Mouse (Mus musculus): Measurements from ENCODE around the gene Grid2. TPM values are rescaled to one million over a fixed set of nuclear protein-coding genes. Genes with fewer than 3 reads are reported as not detected.

Gene Grid2
- polyA plus RNA-seq, 1 experiment from 2014 or later: 0.38 TPM

DNA sequence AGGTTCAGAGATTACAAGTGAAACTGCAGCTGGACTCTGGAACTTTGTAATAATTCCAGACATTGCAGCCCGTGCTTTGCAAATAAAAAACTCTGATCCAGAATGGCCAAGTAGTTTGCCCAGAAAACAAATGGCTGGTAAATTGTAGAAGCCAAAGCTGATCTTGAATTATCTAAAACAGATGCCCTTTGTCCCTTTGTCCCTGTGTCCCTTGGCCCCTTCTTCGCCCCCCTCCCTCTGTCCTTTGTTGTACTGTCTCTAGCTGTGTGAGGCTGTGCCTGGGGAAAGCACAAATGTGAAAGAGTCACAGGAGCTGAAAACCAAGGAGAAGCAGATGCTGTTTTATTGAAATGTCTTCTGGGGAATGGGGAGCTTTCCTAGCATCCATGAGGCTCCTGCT lies 1341.2 kb downstream of the Grid2 start:
- no peak for ATAC-seq (ENCODE audit: low FRiP score, low TSS enrichment)
- Histone ChIP-seq H3K9me3 (ENCODE audit: control insufficient read depth, low read length) (no peaks in the 10 kb centered on the region), H3K36me3 (ENCODE audit: control insufficient read depth, insufficient read depth, low read length) (no peaks in the 10 kb centered on the region), H3K4me3 (ENCODE audit: low read depth, low read length) (no peak overlapping the region), H3K4me1 (replicated peaks; ENCODE audit: control insufficient read depth, insufficient read depth) (no peaks in the 10 kb centered on the region), H3K27ac (replicated peaks) (no peak overlapping the region), H3K4me2 (replicated peaks; ENCODE audit: low read depth) (no peak overlapping the region), H3K27me3 (ENCODE audit: control insufficient read depth, insufficient read depth, low read length) (no peaks in the 10 kb centered on the region), H3K9ac (ENCODE audit: low read length) (no peak overlapping the region)
- WGBS: 65% methylated on average over 2 of the region's 2 CpGs
- no peak for DNase-seq (ENCODE audit: low spot score)
- no peak for TF ChIP-seq EP300 (optimal IDR thresholded peaks at IDR 0.05)
- no peak for TF ChIP-seq CTCF (IDR thresholded peaks at IDR 0.05; ENCODE audit: low read depth)

DNA sequence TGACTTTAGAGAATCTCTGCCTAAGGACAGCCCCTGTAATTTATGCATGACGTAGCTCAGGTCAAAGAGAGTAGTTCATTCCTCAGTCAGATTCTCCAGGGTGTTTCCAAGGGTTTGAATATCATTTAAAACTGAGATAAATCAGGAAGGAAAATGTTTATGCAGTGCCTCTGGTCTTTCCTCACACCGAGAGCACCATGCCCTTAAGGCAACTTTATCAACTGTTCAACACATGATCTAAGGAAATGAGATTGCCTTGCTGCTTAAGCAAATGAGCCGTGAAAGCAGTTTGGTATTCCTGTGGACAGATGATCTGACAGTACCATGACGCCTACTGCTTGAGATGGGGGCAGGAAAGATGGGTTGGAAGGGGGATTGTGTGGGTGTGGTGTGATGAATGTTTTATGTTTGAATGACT lies 1342.5 kb downstream of the Grid2 start:
- H3K27me3 ChIP-seq (ENCODE audit: control insufficient read depth, insufficient read depth, low read length): no peaks in the 10 kb centered on the region
- H3K9ac ChIP-seq (ENCODE audit: low read length): no peak overlapping the region
- no peaks in the 10 kb centered on the region for H3K36me3 ChIP-seq (ENCODE audit: control insufficient read depth, insufficient read depth, low read length)
- 25% methylated on average over 4 of the region's 4 CpGs for WGBS
- H3K9me3 ChIP-seq (ENCODE audit: control insufficient read depth, low read length): no peaks in the 10 kb centered on the region
- H3K4me3 ChIP-seq (ENCODE audit: low read depth, low read length): no peak overlapping the region
- ATAC-seq (ENCODE audit: low FRiP score, low TSS enrichment) (no peak), DNase-seq (ENCODE audit: low spot score) (no peak)
- TF ChIP-seq CTCF (IDR thresholded peaks at IDR 0.05; ENCODE audit: low read depth) (no peak), EP300 (optimal IDR thresholded peaks at IDR 0.05) (no peak)
- no peaks in the 10 kb centered on the region for H3K4me1 ChIP-seq (replicated peaks; ENCODE audit: control insufficient read depth, insufficient read depth)
- H3K27ac ChIP-seq (replicated peaks): no peak overlapping the region
- no peak overlapping the region for H3K4me2 ChIP-seq (replicated peaks; ENCODE audit: low read depth)

DNA sequence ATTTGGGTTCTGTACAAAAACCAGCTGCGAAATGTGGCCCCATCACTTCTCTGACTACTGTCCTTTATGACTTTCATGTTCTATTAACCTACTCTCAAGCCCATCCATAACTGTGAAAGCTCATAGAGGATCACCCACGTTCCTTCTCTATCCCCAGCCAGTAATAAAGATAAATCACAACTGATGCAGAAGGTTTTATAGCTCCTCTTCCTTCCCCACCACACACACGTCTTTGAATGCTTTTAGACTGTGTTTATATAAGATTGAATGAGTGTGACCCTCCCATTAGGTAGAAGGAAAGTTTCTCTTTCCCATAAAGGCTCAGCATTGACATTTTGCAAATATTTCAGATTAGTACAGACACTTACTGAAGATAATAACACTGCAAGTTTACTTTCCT lies 1350.1 kb downstream of the Grid2 start:
- Histone ChIP-seq H3K27me3 (ENCODE audit: control insufficient read depth, insufficient read depth, low read length) (no peaks in the 10 kb centered on the region), H3K4me3 (ENCODE audit: low read depth, low read length) (no peak overlapping the region), H3K9me3 (ENCODE audit: control insufficient read depth, low read length) (no peaks in the 10 kb centered on the region), H3K36me3 (ENCODE audit: control insufficient read depth, insufficient read depth, low read length) (no peaks in the 10 kb centered on the region), H3K4me1 (replicated peaks; ENCODE audit: control insufficient read depth, insufficient read depth) (no peaks in the 10 kb centered on the region), H3K27ac (replicated peaks) (no peak overlapping the region), H3K9ac (ENCODE audit: low read length) (no peak overlapping the region), H3K4me2 (replicated peaks; ENCODE audit: low read depth) (no peak overlapping the region)
- TF ChIP-seq EP300 (optimal IDR thresholded peaks at IDR 0.05): no peak
- no peak for TF ChIP-seq CTCF (IDR thresholded peaks at IDR 0.05; ENCODE audit: low read depth)
- DNase-seq (ENCODE audit: low spot score) (no peak), ATAC-seq (ENCODE audit: low FRiP score, low TSS enrichment) (no peak)
- 27% methylated on average over 3 of the region's 3 CpGs for WGBS

DNA sequence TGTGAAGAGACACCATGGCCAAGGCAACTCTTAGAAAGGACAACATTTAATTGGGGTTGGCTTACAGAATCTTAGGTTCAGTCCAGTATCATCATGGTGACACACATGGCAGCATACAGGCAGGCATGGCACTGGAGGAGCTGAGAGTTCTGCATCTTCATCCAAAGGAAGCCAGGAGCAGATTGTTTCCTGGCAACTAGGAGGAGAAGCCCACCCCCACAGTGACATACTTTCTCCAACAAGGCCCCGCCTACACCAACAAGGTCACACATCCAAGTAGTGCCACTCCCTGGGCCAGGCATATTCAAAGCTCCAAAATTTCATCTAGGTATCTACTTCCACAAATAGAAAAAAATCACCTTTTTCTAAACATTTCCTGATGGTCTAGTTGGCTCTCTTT lies 1351.4 kb downstream of the Grid2 start:
- H3K4me3 ChIP-seq (ENCODE audit: low read depth, low read length): no peak overlapping the region
- WGBS: 95% methylated on average over 1 of the region's 1 CpGs
- no peak overlapping the region for H3K9ac ChIP-seq (ENCODE audit: low read length)
- no peak overlapping the region for H3K27ac ChIP-seq (replicated peaks)
- no peaks in the 10 kb centered on the region for H3K36me3 ChIP-seq (ENCODE audit: control insufficient read depth, insufficient read depth, low read length)
- no peaks in the 10 kb centered on the region for H3K27me3 ChIP-seq (ENCODE audit: control insufficient read depth, insufficient read depth, low read length)
- H3K9me3 ChIP-seq (ENCODE audit: control insufficient read depth, low read length): no peaks in the 10 kb centered on the region
- TF ChIP-seq EP300 (optimal IDR thresholded peaks at IDR 0.05) (no peak), CTCF (IDR thresholded peaks at IDR 0.05; ENCODE audit: low read depth) (no peak)
- H3K4me1 ChIP-seq (replicated peaks; ENCODE audit: control insufficient read depth, insufficient read depth): no peaks in the 10 kb centered on the region
- DNase-seq (ENCODE audit: low spot score) (no peak), ATAC-seq (ENCODE audit: low FRiP score, low TSS enrichment) (no peak)
- H3K4me2 ChIP-seq (replicated peaks; ENCODE audit: low read depth): no peak overlapping the region

DNA sequence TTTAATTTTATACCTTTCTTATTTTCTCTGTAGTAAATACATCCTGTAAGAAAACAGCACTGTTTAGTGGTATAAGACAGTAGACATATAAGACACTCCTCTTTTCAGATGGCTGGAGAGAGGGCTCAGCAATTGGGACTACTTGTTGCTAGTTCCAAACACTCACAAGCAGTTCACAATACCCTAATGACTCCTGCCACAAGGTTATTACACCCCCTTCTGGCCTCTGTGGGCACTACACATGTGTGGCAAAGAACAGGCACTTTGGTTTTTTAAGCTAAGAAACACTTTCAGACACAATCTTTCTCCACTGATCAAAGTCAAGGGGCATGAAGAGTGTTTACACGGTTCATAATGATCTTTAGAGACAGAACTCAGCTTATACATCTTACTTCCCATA lies 1352.3 kb downstream of the Grid2 start:
- Histone ChIP-seq H3K9ac (ENCODE audit: low read length) (no peak overlapping the region), H3K27me3 (ENCODE audit: control insufficient read depth, insufficient read depth, low read length) (no peaks in the 10 kb centered on the region), H3K27ac (replicated peaks) (no peak overlapping the region), H3K9me3 (ENCODE audit: control insufficient read depth, low read length) (no peaks in the 10 kb centered on the region), H3K4me1 (replicated peaks; ENCODE audit: control insufficient read depth, insufficient read depth) (no peaks in the 10 kb centered on the region), H3K4me3 (ENCODE audit: low read depth, low read length) (no peak overlapping the region), H3K4me2 (replicated peaks; ENCODE audit: low read depth) (no peak overlapping the region), H3K36me3 (ENCODE audit: control insufficient read depth, insufficient read depth, low read length) (no peaks in the 10 kb centered on the region)
- ATAC-seq (ENCODE audit: low FRiP score, low TSS enrichment): no peak
- 6% methylated on average over 1 of the region's 1 CpGs for WGBS
- DNase-seq (ENCODE audit: low spot score): peak; percentile 21
- TF ChIP-seq EP300 (optimal IDR thresholded peaks at IDR 0.05) (no peak), CTCF (IDR thresholded peaks at IDR 0.05; ENCODE audit: low read depth) (peak; percentile 63)

DNA sequence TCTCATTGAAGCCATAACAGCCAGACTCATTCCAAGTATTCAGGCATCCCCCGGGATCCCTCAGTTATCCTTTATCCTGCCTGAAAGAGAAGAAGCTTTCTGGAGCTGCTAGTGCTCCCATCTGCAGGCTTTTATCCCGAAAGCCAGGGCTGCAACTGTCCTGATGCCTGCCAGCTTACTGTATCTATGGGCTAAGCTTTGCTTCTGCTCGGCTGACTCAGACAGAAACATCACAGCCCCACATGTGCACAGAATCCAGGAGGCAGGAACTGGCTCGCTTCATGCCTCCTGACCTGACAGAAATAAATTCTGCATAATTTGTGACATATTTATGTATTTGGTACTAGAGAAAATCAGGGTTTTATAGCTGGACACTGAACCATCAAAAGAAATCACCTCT lies 1361.2 kb downstream of the Grid2 start:
- Histone ChIP-seq H3K27ac (replicated peaks) (no peak overlapping the region), H3K4me2 (replicated peaks; ENCODE audit: low read depth) (no peak overlapping the region), H3K4me1 (replicated peaks; ENCODE audit: control insufficient read depth, insufficient read depth) (no peaks in the 10 kb centered on the region), H3K9me3 (ENCODE audit: control insufficient read depth, low read length) (no peaks in the 10 kb centered on the region), H3K27me3 (ENCODE audit: control insufficient read depth, insufficient read depth, low read length) (no peaks in the 10 kb centered on the region), H3K4me3 (ENCODE audit: low read depth, low read length) (no peak overlapping the region), H3K9ac (ENCODE audit: low read length) (no peak overlapping the region), H3K36me3 (ENCODE audit: control insufficient read depth, insufficient read depth, low read length) (no peaks in the 10 kb centered on the region)
- WGBS: 55% methylated on average over 4 of the region's 4 CpGs
- TF ChIP-seq CTCF (IDR thresholded peaks at IDR 0.05; ENCODE audit: low read depth): no peak
- TF ChIP-seq EP300 (optimal IDR thresholded peaks at IDR 0.05): no peak
- DNase-seq (ENCODE audit: low spot score) (no peak), ATAC-seq (ENCODE audit: low FRiP score, low TSS enrichment) (no peak)

Measured in stomach, postnatal 0 days (tissue).